Mouse (Mus musculus) forebrain, embryonic 15.5 days (tissue): ENCODE results near the gene Mst1r. TPM values are rescaled to one million over a fixed set of nuclear protein-coding genes. Genes with fewer than 3 reads are reported as not detected.

Source experiments
- ATAC-seq: fragments of 200-750 bp; cut with Nextera tagmentation; replicated peaks from 2 replicates; pipeline ENCODE4 v1.8.0; 2017; ENCODE audit warnings: mild to moderate bottlenecking, moderate TSS enrichment, moderate library complexity
- H3K27ac ChIP-seq: fragments of 300-500 bp; sonication (generic); replicated peaks from 2 replicates; pipeline ENCODE4 v1.5.1; 2015; ENCODE audit warnings: mild to moderate bottlenecking, inconsistent platforms
- H3K27me3 ChIP-seq: fragments of 300-500 bp; sonication (generic); 2 replicates; pipeline ENCODE4 v1.6.1; 2015; ENCODE audit warnings: inconsistent platforms
- H3K36me3 ChIP-seq: fragments of 300-500 bp; sonication (generic); 2 replicates; pipeline ENCODE4 v1.6.1; 2015; ENCODE audit warnings: mild to moderate bottlenecking, inconsistent platforms
- H3K4me1 ChIP-seq: fragments of 300-500 bp; sonication (generic); 2 replicates; pipeline ENCODE4 v1.6.1; 2015; ENCODE audit warnings: inconsistent platforms
- H3K4me2 ChIP-seq: fragments of 300-500 bp; sonication (generic); replicated peaks from 2 replicates; pipeline ENCODE4 v1.6.1; 2015; ENCODE audit warnings: mild to moderate bottlenecking, inconsistent platforms
- H3K4me3 ChIP-seq: fragments of 300-500 bp; sonication (generic); 2 replicates; pipeline ENCODE4 v1.5.1; 2015; ENCODE audit warnings: mild to moderate bottlenecking, inconsistent platforms
- H3K9ac ChIP-seq: fragments of 300-500 bp; sonication (generic); replicated peaks from 2 replicates; pipeline ENCODE4 v1.6.1; 2015; ENCODE audit warnings: mild to moderate bottlenecking, inconsistent platforms
- H3K9me3 ChIP-seq: fragments of 300-500 bp; sonication (generic); 2 replicates; pipeline ENCODE4 v1.6.1; 2016; ENCODE audit warnings: inconsistent platforms
- WGBS: fragments of 180-500 bp; shearing (Covaris S2); methylation state at CpG from one replicate; pipeline ENCODE4 v1.1.7; 2015; ENCODE audit warnings: mixed read lengths; 5-methylcytosine and 5-hydroxymethylcytosine counted together
- polyA plus RNA-seq: library from polyadenylated mRNA; unstranded; fragments of >200 nt; fragmentation: Nextera tagmentation; extraction: Ambion mirVana; gene quantifications from 2 replicates; pipeline ENCODE4 v1.2.1, GENCODE M21; 2015

Gene Mst1r
- polyA plus RNA-seq, 1 experiment from 2014 or later: 1.0 TPM

DNA sequence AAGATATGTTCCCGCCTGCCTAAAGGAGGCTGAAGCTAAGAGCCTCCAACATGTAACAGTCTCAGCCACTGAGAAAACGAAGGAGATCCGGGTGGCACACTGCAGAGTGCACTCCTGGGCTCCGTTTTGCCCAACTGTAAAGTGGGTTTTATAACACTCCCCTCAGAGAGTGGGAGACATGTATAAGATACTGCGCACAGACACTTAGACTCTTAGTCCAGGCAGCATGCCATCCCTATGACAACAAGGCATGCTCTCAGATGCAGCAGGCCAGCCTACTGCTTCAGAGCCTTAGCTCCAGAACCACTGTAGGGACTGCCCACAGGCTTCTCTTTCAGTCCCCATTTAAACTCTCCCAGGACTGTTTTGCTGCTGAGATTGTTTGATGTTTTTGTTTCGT is 12.2 kb downstream of the Mst1r start:
- no peak overlapping the region for H3K27ac ChIP-seq

DNA sequence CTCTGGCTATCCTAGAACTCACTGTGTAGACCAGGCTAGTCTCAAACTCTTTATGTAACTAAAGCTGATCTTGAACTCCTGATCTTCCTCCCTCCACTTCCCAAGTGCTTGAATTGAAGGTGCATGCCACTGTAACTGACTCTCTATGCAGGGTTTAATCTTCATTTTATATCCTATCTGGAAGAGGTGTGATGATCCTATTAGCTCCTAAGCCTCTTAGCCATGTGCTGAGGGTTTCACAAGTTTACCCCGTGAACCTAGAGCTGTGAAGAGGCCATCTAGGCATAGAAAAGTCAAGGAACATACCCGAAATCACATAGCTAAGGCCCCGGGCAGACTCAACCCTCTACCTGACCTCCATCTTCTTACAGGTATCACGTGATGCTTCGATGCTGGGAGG is 12.8 kb downstream of the Mst1r start:
- H3K27ac ChIP-seq: no peak overlapping the region
- 89% methylated on average over 5 of the region's 5 CpGs for WGBS
- no peaks in the 10 kb centered on the region for H3K36me3 ChIP-seq
- ATAC-seq: no peak
- no peaks in the 10 kb centered on the region for H3K27me3 ChIP-seq
- no peak overlapping the region for H3K9ac ChIP-seq
- no peaks in the 10 kb centered on the region for H3K9me3 ChIP-seq
- H3K4me3 ChIP-seq: no peak overlapping the region
- no peak overlapping the region for H3K4me2 ChIP-seq
- H3K4me1 ChIP-seq: peaks cover 6% of the 10 kb centered on the region; the same call in 1 of the 2 replicates

More for the DNA sequence above, 12.2 kb downstream of the Mst1r start:
- Histone ChIP-seq H3K4me1 (peaks cover 6% of the 10 kb centered on the region; the same call in 1 of the 2 replicates), H3K27me3 (no peaks in the 10 kb centered on the region), H3K9me3 (no peaks in the 10 kb centered on the region), H3K4me3 (no peak overlapping the region), H3K36me3 (no peaks in the 10 kb centered on the region), H3K4me2 (no peak overlapping the region), H3K9ac (no peak overlapping the region)
- no peak for ATAC-seq
- 83% methylated on average over 6 of the region's 6 CpGs for WGBS

DNA sequence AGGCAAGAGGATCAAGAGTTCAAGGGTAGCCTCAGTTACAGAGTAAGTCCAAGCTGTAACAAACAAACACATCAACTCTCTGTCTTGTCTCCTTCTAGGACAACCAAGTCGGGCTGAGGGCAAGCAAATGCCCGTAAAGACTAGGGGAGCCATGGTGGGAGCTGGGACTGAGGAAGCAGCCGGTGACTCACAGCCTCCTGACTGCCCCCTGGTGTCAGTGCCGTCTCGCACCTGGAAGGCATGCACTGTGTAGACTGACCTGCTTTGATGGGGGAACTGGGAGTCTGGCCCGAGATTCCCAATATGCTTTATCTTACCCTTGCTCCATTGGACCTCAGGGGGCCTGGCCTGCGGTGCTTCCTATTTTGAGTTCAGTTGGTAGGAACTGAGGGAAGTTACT is 16.3 kb downstream of the Mst1r start:
- Histone ChIP-seq H3K9me3 (no peaks in the 10 kb centered on the region), H3K9ac (no peak overlapping the region), H3K4me3 (no peak overlapping the region), H3K27ac (no peak overlapping the region), H3K27me3 (no peaks in the 10 kb centered on the region), H3K4me2 (no peak overlapping the region), H3K36me3 (no peaks in the 10 kb centered on the region), H3K4me1 (peaks cover 18% of the 10 kb centered on the region)
- no peak for ATAC-seq
- 32% methylated on average over 7 of the region's 7 CpGs for WGBS

DNA sequence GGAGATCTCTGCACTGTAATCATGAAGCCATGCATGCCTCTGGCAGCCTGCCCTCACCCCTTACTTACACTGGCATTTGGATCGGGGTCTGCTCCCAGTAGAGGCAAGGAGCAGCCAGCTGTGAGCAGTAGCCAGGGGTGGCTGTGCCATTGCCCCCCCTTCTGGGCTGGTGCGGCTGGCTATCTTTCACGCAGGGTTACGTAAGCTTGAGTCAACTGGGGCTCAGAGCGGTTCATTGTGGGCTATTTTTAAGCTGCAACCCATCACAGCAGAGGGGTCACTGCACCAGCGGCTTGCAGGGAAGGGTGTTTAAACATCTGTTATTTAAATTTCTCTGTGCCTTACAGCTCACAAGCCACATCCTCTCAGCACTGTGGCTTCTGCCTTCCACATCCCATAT is 17.3 kb downstream of the Mst1r start:
- H3K27me3 ChIP-seq: no peaks in the 10 kb centered on the region
- no peaks in the 10 kb centered on the region for H3K36me3 ChIP-seq
- no peak overlapping the region for H3K9ac ChIP-seq
- 60% methylated on average over 6 of the region's 6 CpGs for WGBS
- 0 out of 2 replicates have a peak overlapping the region, but pooled peaks have one; percentile 19 for H3K27ac ChIP-seq
- ATAC-seq: no peak
- no peaks in the 10 kb centered on the region for H3K9me3 ChIP-seq
- no peak overlapping the region for H3K4me3 ChIP-seq
- no peak overlapping the region for H3K4me2 ChIP-seq
- H3K4me1 ChIP-seq: peaks cover 17% of the 10 kb centered on the region

DNA sequence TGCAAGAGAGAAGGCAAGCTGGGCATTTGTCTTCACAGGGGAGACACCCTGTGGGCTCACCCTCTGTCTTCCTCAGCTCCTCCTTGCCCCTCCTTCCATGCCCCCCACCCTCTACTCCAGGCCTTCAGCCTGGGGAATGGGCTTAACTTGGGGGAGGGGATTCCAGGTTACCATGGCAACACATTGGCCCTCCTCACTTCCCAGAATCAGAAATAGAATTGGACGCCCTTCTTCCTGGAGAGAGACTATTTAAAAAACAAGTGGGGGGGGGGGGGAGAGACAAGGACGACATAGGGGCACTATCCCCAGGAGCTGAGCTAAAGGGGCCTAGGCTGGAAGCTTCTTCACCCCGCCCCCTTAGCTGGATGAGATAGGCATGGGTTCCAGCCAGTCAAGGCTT is 18.6 kb downstream of the Mst1r start:
- no peak overlapping the region for H3K4me3 ChIP-seq
- H3K4me2 ChIP-seq: no peak overlapping the region
- 0 out of 2 replicates have a peak, but pooled peaks have one; percentile 44 for ATAC-seq
- peaks cover 17% of the 10 kb centered on the region for H3K4me1 ChIP-seq
- WGBS: 14% methylated on average over 3 of the region's 3 CpGs
- H3K9me3 ChIP-seq: no peaks in the 10 kb centered on the region
- H3K27me3 ChIP-seq: no peaks in the 10 kb centered on the region
- no peak overlapping the region for H3K9ac ChIP-seq
- no peaks in the 10 kb centered on the region for H3K36me3 ChIP-seq
- no peak overlapping the region for H3K27ac ChIP-seq

DNA sequence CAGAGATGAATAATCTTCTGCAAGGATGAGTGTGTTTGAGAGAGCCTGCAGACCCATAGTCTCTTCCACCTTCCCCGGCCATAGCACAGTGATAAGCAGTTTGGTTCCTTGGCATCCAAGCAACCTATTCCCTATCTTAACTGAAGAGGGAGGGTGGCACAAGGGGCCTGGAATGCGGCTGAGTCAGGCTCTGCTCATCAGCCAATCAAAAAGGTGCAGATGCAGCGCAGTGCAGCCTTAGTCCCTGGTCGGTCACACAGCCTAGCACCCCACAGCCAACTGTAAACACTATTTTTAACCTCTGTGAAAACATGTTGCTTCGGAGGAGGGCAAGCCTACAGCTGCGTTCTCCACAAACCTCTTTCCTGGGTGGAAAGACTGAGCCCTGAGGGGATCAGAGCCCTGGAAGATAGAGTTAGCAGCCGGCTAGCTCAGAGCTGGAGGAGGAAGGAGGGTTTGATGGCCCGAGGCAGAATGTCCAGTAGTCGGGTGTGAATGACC is 20.3 kb downstream of the Mst1r start:
- ATAC-seq: no peak

DNA sequence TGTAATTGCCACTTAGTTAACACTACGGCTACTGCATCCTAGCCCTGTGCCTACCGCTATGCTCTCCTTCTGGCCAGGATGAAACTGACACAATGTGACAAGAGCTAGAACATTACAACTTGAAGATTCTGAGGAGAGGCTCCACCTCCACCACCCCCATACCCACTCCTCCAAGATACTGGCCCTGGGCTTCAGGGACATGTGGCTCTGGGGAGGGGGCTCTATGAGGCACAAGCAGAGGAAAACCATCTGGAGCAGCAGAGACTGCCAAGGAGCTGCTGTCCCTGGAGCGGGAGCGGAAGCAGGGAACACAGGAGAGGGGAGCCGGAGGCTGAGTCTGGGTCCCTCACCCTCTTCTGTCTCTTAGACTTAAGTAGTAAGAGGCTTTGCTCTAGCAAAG is 21.1 kb downstream of the Mst1r start:
- ATAC-seq: peak; percentile 48; the same call in 1 of the 2 replicates
- Histone ChIP-seq H3K9ac (no peak overlapping the region), H3K4me3 (no peak overlapping the region), H3K36me3 (no peaks in the 10 kb centered on the region), H3K27me3 (no peaks in the 10 kb centered on the region), H3K9me3 (no peaks in the 10 kb centered on the region), H3K4me1 (peaks cover 17% of the 10 kb centered on the region), H3K4me2 (no peak overlapping the region), H3K27ac (peak overlapping the region; percentile 4; the same call in 1 of the 2 replicates)
- WGBS: 50% methylated on average over 5 of the region's 5 CpGs

More for the DNA sequence above, 20.3 kb downstream of the Mst1r start:
- H3K4me3 ChIP-seq: no peak overlapping the region
- no peak overlapping the region for H3K27ac ChIP-seq
- H3K4me1 ChIP-seq: peaks cover 17% of the 10 kb centered on the region
- no peak overlapping the region for H3K4me2 ChIP-seq
- no peak overlapping the region for H3K9ac ChIP-seq
- no peaks in the 10 kb centered on the region for H3K9me3 ChIP-seq
- no peaks in the 10 kb centered on the region for H3K27me3 ChIP-seq
- H3K36me3 ChIP-seq: no peaks in the 10 kb centered on the region
- WGBS: 57% methylated on average over 9 of the region's 9 CpGs

DNA sequence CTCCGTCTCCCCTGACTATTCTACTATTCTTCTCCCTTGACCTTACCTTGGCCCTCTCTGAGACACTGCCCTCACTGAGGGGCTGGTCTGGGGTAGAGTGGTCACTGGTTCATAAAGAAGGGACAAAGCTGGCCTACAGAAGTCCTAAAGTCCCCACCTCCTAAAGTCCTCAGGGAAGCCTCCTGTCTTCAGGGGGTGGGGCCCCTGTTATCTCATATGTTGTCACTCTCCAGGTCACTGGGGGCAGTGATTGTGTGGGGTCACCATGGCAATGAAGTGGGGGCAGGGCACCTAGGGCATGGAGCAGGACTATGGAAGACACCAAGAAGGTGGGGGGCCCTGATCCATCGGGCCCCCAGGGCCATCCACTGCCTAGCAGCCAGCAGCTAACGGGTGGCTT is 21.5 kb downstream of the Mst1r start, which contains the start of gene Actl11:
Actl11 (plus strand) TSS at position 301 of the 400 bp plus-strand sequence.
- Histone ChIP-seq H3K27ac (peak within 1 kb of the TSS; percentile 4; the same call in 1 of the 2 replicates), H3K4me1 (peaks cover 17% of the 10 kb centered on the region), H3K9me3 (no peaks in the 10 kb centered on the region), H3K9ac (no peak within 1 kb of the TSS), H3K27me3 (no peaks in the 10 kb centered on the region), H3K4me2 (no peak within 1 kb of the TSS), H3K36me3 (no peaks in the 10 kb centered on the region), H3K4me3 (no peak within 1 kb of the TSS)
- WGBS: 86% methylated on average over 3 of the region's 3 CpGs
- no peak for ATAC-seq

DNA sequence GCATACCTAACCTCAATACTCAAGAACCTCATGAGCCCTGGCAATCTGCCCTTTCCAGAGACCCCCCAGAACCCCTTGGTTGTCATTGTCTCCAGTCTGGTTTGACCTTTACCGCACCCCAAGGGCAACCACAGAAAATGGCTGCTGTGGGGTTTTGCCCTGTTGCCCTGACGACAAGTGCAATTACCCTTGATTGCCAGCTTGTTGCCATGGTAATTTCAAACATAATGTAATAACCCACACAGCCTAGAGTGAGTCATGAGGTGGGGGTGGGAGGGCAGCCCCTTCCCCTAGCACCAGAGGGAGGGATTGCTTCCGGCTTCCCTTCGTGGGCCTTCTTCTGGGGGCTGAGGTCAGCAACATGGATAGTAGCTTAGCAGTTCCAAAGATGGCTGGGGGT is 25.5 kb downstream of the Mst1r start:
- Histone ChIP-seq H3K4me2 (no peak overlapping the region), H3K27me3 (no peaks in the 10 kb centered on the region), H3K4me1 (peaks cover 27% of the 10 kb centered on the region), H3K27ac (no peak overlapping the region), H3K4me3 (no peak overlapping the region), H3K9ac (no peak overlapping the region), H3K9me3 (no peaks in the 10 kb centered on the region), H3K36me3 (no peaks in the 10 kb centered on the region)
- WGBS: 57% methylated on average over 4 of the region's 4 CpGs
- no peak for ATAC-seq

DNA sequence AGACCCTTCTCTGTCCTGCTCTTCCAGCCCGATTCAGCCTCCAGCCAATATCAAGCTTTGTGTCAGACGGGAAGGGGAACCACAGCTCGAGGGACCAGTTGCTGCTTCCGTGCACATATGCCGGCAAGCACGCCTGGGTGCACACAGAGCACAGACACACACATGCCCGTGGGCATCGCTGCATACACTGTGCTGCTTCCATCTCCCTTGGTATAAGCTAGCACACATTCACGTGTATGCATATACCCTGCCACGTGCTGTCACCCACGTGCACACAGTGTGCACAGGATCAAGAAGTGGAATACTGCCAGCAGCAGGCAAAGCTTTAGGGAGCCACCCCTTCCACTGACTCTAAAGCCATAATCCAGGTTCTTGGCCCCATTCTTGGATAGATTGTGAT is 27.5 kb downstream of the Mst1r start:
- Histone ChIP-seq H3K27ac (no peak overlapping the region), H3K4me2 (no peak overlapping the region), H3K27me3 (no peaks in the 10 kb centered on the region), H3K4me3 (no peak overlapping the region), H3K4me1 (peaks cover 22% of the 10 kb centered on the region), H3K36me3 (no peaks in the 10 kb centered on the region), H3K9ac (no peak overlapping the region), H3K9me3 (no peaks in the 10 kb centered on the region)
- 80% methylated on average over 11 of the region's 11 CpGs for WGBS
- ATAC-seq: no peak

DNA sequence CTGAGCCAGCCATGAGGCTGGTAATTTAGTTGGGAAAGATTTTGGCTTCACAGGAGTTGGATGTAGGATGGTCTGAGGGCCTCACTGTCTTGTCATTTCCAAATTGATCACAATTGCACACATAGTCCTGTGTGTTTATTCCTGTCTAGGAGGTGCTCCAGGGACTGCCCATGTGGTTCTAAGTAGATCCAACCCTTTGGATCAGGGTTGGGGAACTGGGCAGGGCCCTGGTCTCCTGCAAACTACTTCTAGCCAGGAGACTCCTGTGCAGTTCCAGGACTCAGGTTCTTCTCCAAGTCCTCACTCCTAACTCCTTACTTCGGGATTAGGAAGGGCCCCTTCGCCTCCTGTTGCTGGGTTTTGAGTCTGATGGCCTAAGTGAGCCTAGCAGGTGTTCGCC is 28.7 kb downstream of the Mst1r start, which contains the start of gene Camkv:
Camkv (plus strand) TSS at position 301 of the 400 bp plus-strand sequence.
- H3K9me3 ChIP-seq: no peaks in the 10 kb centered on the region
- H3K9ac ChIP-seq: peak within 1 kb of the TSS; percentile 55
- no peak within 1 kb of the TSS for H3K27ac ChIP-seq
- ATAC-seq: 0 out of 2 replicates have a peak, but pooled peaks have one; percentile 4
- H3K36me3 ChIP-seq: no peaks in the 10 kb centered on the region
- peak within 1 kb of the TSS; percentile 53 for H3K4me3 ChIP-seq
- peaks cover 22% of the 10 kb centered on the region for H3K4me1 ChIP-seq
- H3K27me3 ChIP-seq: no peaks in the 10 kb centered on the region
- peak within 1 kb of the TSS; percentile 65 for H3K4me2 ChIP-seq
- WGBS: 6% methylated on average over 3 of the region's 3 CpGs

DNA sequence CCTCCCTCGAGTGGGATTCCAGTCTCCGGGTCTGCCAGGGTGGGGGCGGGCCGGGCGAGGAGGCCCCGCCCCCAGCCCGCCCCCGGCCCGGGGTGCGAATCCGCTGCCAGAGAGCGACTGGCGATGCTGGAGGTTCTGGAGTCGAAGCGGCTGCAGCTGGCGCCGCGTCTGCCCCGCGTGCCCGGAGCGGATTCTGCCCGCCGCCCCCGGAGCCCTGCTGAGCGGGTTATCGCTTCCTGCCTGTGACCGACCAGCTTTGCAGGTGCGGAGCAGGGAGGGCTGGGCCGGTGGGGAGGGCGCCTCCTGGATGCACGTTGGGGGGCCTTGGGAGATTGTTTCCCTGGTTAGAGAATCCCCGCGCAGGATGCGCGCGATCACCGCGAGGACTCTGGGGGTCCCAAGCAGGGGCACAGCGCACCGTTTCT is 29.1 kb downstream of the Mst1r start:
- Histone ChIP-seq H3K9me3 (no peaks in the 10 kb centered on the region), H3K4me3 (peak overlapping the region; percentile 53), H3K27me3 (no peaks in the 10 kb centered on the region), H3K36me3 (no peaks in the 10 kb centered on the region), H3K27ac (no peak overlapping the region), H3K4me2 (peak overlapping the region; percentile 65), H3K9ac (peak overlapping the region; percentile 55), H3K4me1 (peaks cover 22% of the 10 kb centered on the region)
- peak; percentile 62 for ATAC-seq
- WGBS: under 1% methylated on average over 41 of the region's 41 CpGs
